Mouse (Mus musculus): Measurements from ENCODE around the gene 1700010B08Rik.

GRCm38 (mm10) chr2:173714620-173715218 is 4.5 kb upstream of the 1700010B08Rik start:
- no peak for TF ChIP-seq CTCF (IDR thresholded peaks at IDR 0.05; ENCODE audit: control insufficient read depth, insufficient read depth, low read length)
- no peak for TF ChIP-seq POLR2A (IDR thresholded peaks at IDR 0.05; ENCODE audit: borderline replicate concordance, control insufficient read depth, low read depth, low read length)

Measured in bone marrow, adult 2 months (tissue).